Mouse (Mus musculus) CH12.LX (cell line): ENCODE data around the gene Slc39a5.

Experiments used
- CTCF ChIP-seq, 2 experiments: IDR thresholded peaks in 1 of 2; conservative IDR thresholded peaks in 1 of 2; 2 replicates each; pipeline ENCODE4 v1.5.1; 2011 to 2012; ENCODE audit warnings: low read depth in 2 of 2, low read length in 2 of 2, improper control_type of control experiment in 1 of 2, inconsistent platforms in 1 of 2, mild to moderate bottlenecking in 1 of 2, moderate library complexity in 1 of 2
- EP300 ChIP-seq: IDR thresholded peaks from 2 replicates; pipeline ENCODE4 v1.6.1; 2011; ENCODE audit warnings: low read length, improper control_type of control experiment
- HCFC1 ChIP-seq: IDR thresholded peaks from 2 replicates; pipeline ENCODE4 v1.6.1; 2012; ENCODE audit warnings: low read depth, mild to moderate bottlenecking, inconsistent platforms, low read length, improper control_type of control experiment
- MAZ ChIP-seq: IDR thresholded peaks from 2 replicates; pipeline ENCODE4 v1.6.1; 2012; ENCODE audit warnings: low read depth, mild to moderate bottlenecking, inconsistent platforms, low read length, improper control_type of control experiment, moderate library complexity
- MYC ChIP-seq: IDR thresholded peaks from 2 replicates; pipeline ENCODE4 v1.6.1; 2011; ENCODE audit warnings: low read depth, mild to moderate bottlenecking, improper control_type of control experiment, low read length
- POLR2A ChIP-seq: IDR thresholded peaks from 2 replicates; pipeline ENCODE4 v1.6.1; 2011; ENCODE audit warnings: low read depth, mild to moderate bottlenecking, improper control_type of control experiment, low read length
- RCOR1 ChIP-seq: conservative IDR thresholded peaks from 2 replicates; pipeline ENCODE4 v1.6.1; 2012; ENCODE audit warnings: low read depth, mild to moderate bottlenecking, inconsistent platforms, low read length, improper control_type of control experiment
- TBP ChIP-seq: conservative IDR thresholded peaks from 2 replicates; pipeline ENCODE4 v1.6.1; 2011; ENCODE audit warnings: low read depth, low read length, improper control_type of control experiment
- ZC3H11A ChIP-seq: IDR thresholded peaks from 2 replicates; pipeline ENCODE4 v1.6.1; 2012; ENCODE audit warnings: low read depth, mild to moderate bottlenecking, inconsistent platforms, low read length, improper control_type of control experiment
- ZNF384 ChIP-seq: IDR thresholded peaks from 2 replicates; pipeline ENCODE4 v1.6.1; 2012; ENCODE audit warnings: low read depth, low read length, improper control_type of control experiment, inconsistent platforms

GRCm38 (mm10) chr10:128401638-128402037 lies 609 bp upstream of the Slc39a5 start:
- TF ChIP-seq MAZ (no peak), ZC3H11A (no peak), POLR2A (no peak), CTCF (conservative IDR thresholded peaks at IDR 0.05 in 1 of 2, IDR thresholded peaks at IDR 0.05 in 1 of 2; ENCODE audit: low read depth in 2 of 2, low read length in 2 of 2) (no peak), MYC (no peak), ZNF384 (no peak), TBP (no peak), RCOR1 (no peak), EP300 (no peak), HCFC1 (no peak)
